Mouse (Mus musculus) CH12.LX (cell line): ENCODE results near the gene Map4k4. TPM values are rescaled to one million over a fixed set of nuclear protein-coding genes. Genes with fewer than 3 reads are reported as not detected.

Experiments used
- DNase-seq: peaks from one replicate; pipeline ENCODE4 v3.0.0-alpha.2; 2013; ENCODE audit errors: extremely low read depth
- H3K27ac ChIP-seq: 2 replicates; pipeline ENCODE4 v1.5.1; 2012; ENCODE audit warnings: low read depth, mild to moderate bottlenecking, control low read depth, moderate library complexity; ENCODE audit not compliant: insufficient read depth
- H3K27me3 ChIP-seq: replicated peaks from 2 replicates; pipeline ENCODE3; 2012; ENCODE audit warnings: inconsistent platforms
- H3K36me3 ChIP-seq, 2 experiments: replicated peaks in 1 of 2; 2 replicates each; pipeline versions ENCODE3 to v1.6.1; 2012; ENCODE audit warnings: inconsistent platforms in 1 of 2, low read length in 1 of 2, mild to moderate bottlenecking in 1 of 2, mixed read lengths in 1 of 2, moderate library complexity in 1 of 2; ENCODE audit not compliant: control insufficient read depth in 1 of 2, insufficient read depth in 1 of 2
- H3K4me1 ChIP-seq, 2 experiments: 2 replicates each; pipeline ENCODE4 v1.6.1; 2012; ENCODE audit warnings: inconsistent platforms in 1 of 2, moderate library complexity in 1 of 2; ENCODE audit not compliant: insufficient read depth in 2 of 2, control insufficient read depth in 1 of 2
- H3K4me2 ChIP-seq: 2 replicates; pipeline ENCODE4 v1.6.1; 2012; ENCODE audit warnings: low read depth, mild to moderate bottlenecking, control low read depth; ENCODE audit not compliant: poor library complexity, insufficient read depth, severe bottlenecking
- H3K4me3 ChIP-seq, 3 experiments: fragments of 150-350 bp in 1 of 3; sonication (generic) in 1 of 3; replicated peaks in 1 of 3; 2 replicates each; pipeline versions ENCODE3 to v1.5.1; 2011 to 2012; ENCODE audit warnings: low read depth in 2 of 3, low read length in 2 of 3, mild to moderate bottlenecking in 2 of 3, moderate library complexity in 2 of 3, control low read depth in 1 of 3, improper control_type of control experiment in 1 of 3, inconsistent platforms in 1 of 3, mixed read lengths in 1 of 3; ENCODE audit not compliant: poor library complexity in 1 of 3
- H3K79me2 ChIP-seq: replicated peaks from 2 replicates; pipeline ENCODE4 v1.6.1; 2012; ENCODE audit warnings: mild to moderate bottlenecking, moderate library complexity; ENCODE audit not compliant: control insufficient read depth, poor library complexity, insufficient read depth, severe bottlenecking; ENCODE audit errors: extremely low read depth
- H3K9ac ChIP-seq: 2 replicates; pipeline ENCODE4 v1.6.1; 2012; ENCODE audit warnings: low read depth, mild to moderate bottlenecking, control low read depth, moderate library complexity; ENCODE audit not compliant: insufficient read depth
- H3K9me3 ChIP-seq: replicated peaks from 2 replicates; pipeline ENCODE3; 2012; ENCODE audit warnings: low read length, inconsistent platforms, mixed read lengths
- BHLHE40 ChIP-seq: IDR thresholded peaks from 2 replicates; pipeline ENCODE4 v1.6.1; 2011; ENCODE audit warnings: mild to moderate bottlenecking, low read depth, low read length, improper control_type of control experiment
- CHD1 ChIP-seq: IDR thresholded peaks from 2 replicates; pipeline ENCODE4 v1.6.1; 2012; ENCODE audit warnings: low read depth, low read length, improper control_type of control experiment, inconsistent platforms
- CTCF ChIP-seq, 2 experiments: IDR thresholded peaks in 1 of 2; conservative IDR thresholded peaks in 1 of 2; 2 replicates each; pipeline ENCODE4 v1.5.1; 2011 to 2012; ENCODE audit warnings: low read depth in 2 of 2, low read length in 2 of 2, improper control_type of control experiment in 1 of 2, inconsistent platforms in 1 of 2, mild to moderate bottlenecking in 1 of 2, moderate library complexity in 1 of 2
- E2F4 ChIP-seq: IDR thresholded peaks from 2 replicates; pipeline ENCODE4 v1.6.1; 2011; ENCODE audit warnings: low read depth, low read length, improper control_type of control experiment; ENCODE audit not compliant: insufficient replicate concordance
- ELF1 ChIP-seq: IDR thresholded peaks from 2 replicates; pipeline ENCODE4 v1.6.1; 2014; ENCODE audit warnings: low read depth, mild to moderate bottlenecking, inconsistent platforms, low read length, improper control_type of control experiment
- ETS1 ChIP-seq: conservative IDR thresholded peaks from 2 replicates; pipeline ENCODE4 v1.6.1; 2012; ENCODE audit warnings: low read depth, mild to moderate bottlenecking, inconsistent platforms, low read length, improper control_type of control experiment, moderate library complexity
- IRF4 ChIP-seq: IDR thresholded peaks from 2 replicates; pipeline ENCODE4 v1.6.1; 2014; ENCODE audit warnings: low read depth, mild to moderate bottlenecking, inconsistent platforms, low read length, improper control_type of control experiment
- JUN ChIP-seq: IDR thresholded peaks from 2 replicates; pipeline ENCODE4 v1.6.1; 2011; ENCODE audit warnings: low read depth, mild to moderate bottlenecking, low read length, improper control_type of control experiment, moderate library complexity; ENCODE audit not compliant: insufficient read depth
- JUND ChIP-seq: conservative IDR thresholded peaks from 2 replicates; pipeline ENCODE4 v1.6.1; 2011; ENCODE audit warnings: low read depth, low read length, improper control_type of control experiment
- MAZ ChIP-seq: IDR thresholded peaks from 2 replicates; pipeline ENCODE4 v1.6.1; 2012; ENCODE audit warnings: low read depth, mild to moderate bottlenecking, inconsistent platforms, low read length, improper control_type of control experiment, moderate library complexity
- MEF2A ChIP-seq: IDR thresholded peaks from 2 replicates; pipeline ENCODE4 v1.6.1; 2014; ENCODE audit warnings: low read depth, mild to moderate bottlenecking, inconsistent platforms, low read length, improper control_type of control experiment, borderline replicate concordance
- MXI1 ChIP-seq: IDR thresholded peaks from 2 replicates; pipeline ENCODE4 v1.6.1; 2011; ENCODE audit warnings: mild to moderate bottlenecking, low read depth, low read length, improper control_type of control experiment
- NELFE ChIP-seq: IDR thresholded peaks from 2 replicates; pipeline ENCODE4 v1.6.1; 2011; ENCODE audit warnings: low read depth, low read length, improper control_type of control experiment
- POLR2A ChIP-seq: IDR thresholded peaks from 2 replicates; pipeline ENCODE4 v1.6.1; 2011; ENCODE audit warnings: low read depth, mild to moderate bottlenecking, improper control_type of control experiment, low read length
- RAD21 ChIP-seq: IDR thresholded peaks from 2 replicates; pipeline ENCODE4 v1.6.1; 2011; ENCODE audit warnings: low read depth, mild to moderate bottlenecking, low read length, improper control_type of control experiment, moderate library complexity
- SIN3A ChIP-seq: IDR thresholded peaks from 2 replicates; pipeline ENCODE4 v1.6.1; 2012; ENCODE audit warnings: low read length, improper control_type of control experiment, inconsistent platforms
- TCF12 ChIP-seq: IDR thresholded peaks from 2 replicates; pipeline ENCODE4 v1.6.1; 2014; ENCODE audit warnings: low read depth, mild to moderate bottlenecking, inconsistent platforms, low read length, improper control_type of control experiment
- UBTF ChIP-seq: IDR thresholded peaks from 2 replicates; pipeline ENCODE4 v1.6.1; 2012; ENCODE audit warnings: low read depth, mild to moderate bottlenecking, inconsistent platforms, low read length, improper control_type of control experiment, moderate library complexity
- USF2 ChIP-seq: conservative IDR thresholded peaks from 2 replicates; pipeline ENCODE4 v1.6.1; 2011; ENCODE audit warnings: low read depth, low read length, improper control_type of control experiment
- dilution Hi-C: fragments of 300-500 bp; cut with MboI; formaldehyde crosslinking; loops from 2 replicates; pipeline ENCODE4 v1.14.3; 2020; ENCODE audit warnings: low sequenced_read_pairs; ENCODE audit not compliant: extremely low pct_unique_long_range_greater_than_20kb, extremely low pct_ligation_motif_present
- in situ Hi-C: fragments of 300-500 bp; cut with MboI; formaldehyde crosslinking; loops from 3 replicates; pipeline ENCODE4 v1.14.3; 2019; ENCODE audit warnings: low sequenced_read_pairs, low pct_ligation_motif_present, low pct_unique_long_range_greater_than_20kb, mixed read lengths
- polyA plus RNA-seq: library from polyadenylated mRNA; unstranded; fragments of >175 nt; gene quantifications from 2 replicates; pipeline ENCODE4 v1.2.1, GENCODE M21; 2012; ENCODE audit warnings: low read depth; ENCODE audit not compliant: insufficient read length
- total RNA-seq, 2 experiments: library from RNA; depleted of rRNA; stranded (reverse); fragments of 300-350 nt in 1 of 2; fragments of >200 nt in 1 of 2; gene quantifications; 2 replicates each; pipeline ENCODE4 v1.2.3; 2012 to 2014

Map4k4 gene
- total and polyA plus RNA-seq, 3 experiments: 21.8 to 46.3 (median 41.0) TPM

- Histone ChIP-seq H3K27ac (no peak overlapping the region), H3K4me2 (no peak overlapping the region), H3K4me3 (no peak overlapping the region), H3K9me3 (no peaks in the 10 kb centered on the region), H3K79me2 (no peaks in the 10 kb centered on the region), H3K9ac (no peak overlapping the region), H3K4me1 (peaks cover 11 to 28% of the 10 kb centered on the region in 2 experiments), H3K36me3 (peaks cover 29 to 81% of the 10 kb centered on the region in 2 experiments), H3K27me3 (no peaks in the 10 kb centered on the region)
- in situ Hi-C loops: loop anchor here (25.0 kb wide), 2 partner anchors 216 to 516 kb away; partner anchors contain the start of gene Il1r1
- no peak for TF ChIP-seq JUN
- dilution Hi-C loops: no loop called here
- DNase-seq: no peak
These were observed 120.9 kb downstream of the Map4k4 start for GRCm38 (mm10) chr1:40021617-40022016.

GRCm38 (mm10) chr1:40022472-40023135, 121.9 kb downstream of the Map4k4 start:
- H3K27ac ChIP-seq: no peak overlapping the region
- TF ChIP-seq JUN: no peak
- TF ChIP-seq BHLHE40: peak; percentile 71
- TF ChIP-seq IRF4: peak; percentile 15; the same call in 1 of the 2 replicates
- TF ChIP-seq ETS1: peak; percentile 59
- no peak for TF ChIP-seq USF2
- no peak for TF ChIP-seq JUND
- TF ChIP-seq CHD1: no peak
- TF ChIP-seq POLR2A: no peak
- TF ChIP-seq MEF2A: no peak
- no peak for TF ChIP-seq NELFE
- no peaks in the 10 kb centered on the region for H3K27me3 ChIP-seq
- H3K4me2 ChIP-seq: no peak overlapping the region
- no peak overlapping the region for H3K9ac ChIP-seq
- no peak overlapping the region for H3K4me3 ChIP-seq
- no peaks in the 10 kb centered on the region for H3K79me2 ChIP-seq
- peak; percentile 62 for DNase-seq
- no peaks in the 10 kb centered on the region for H3K9me3 ChIP-seq
- peaks cover 23 to 78% of the 10 kb centered on the region in 2 experiments for H3K36me3 ChIP-seq
- peaks cover 18 to 38% of the 10 kb centered on the region in 2 experiments for H3K4me1 ChIP-seq
- in situ Hi-C loops: loop anchor here (25.0 kb wide), 2 partner anchors 215 to 515 kb away; partner anchors contain the start of gene Il1r1
- dilution Hi-C loops: no loop called here

- Histone ChIP-seq H3K9me3 (no peaks in the 10 kb centered on the region), H3K4me1 (peaks cover 18 to 43% of the 10 kb centered on the region in 2 experiments), H3K4me2 (no peak overlapping the region), H3K36me3 (peaks cover 23 to 74% of the 10 kb centered on the region in 2 experiments), H3K9ac (no peak overlapping the region), H3K4me3 (no peak overlapping the region), H3K79me2 (no peaks in the 10 kb centered on the region), H3K27me3 (no peaks in the 10 kb centered on the region), H3K27ac (no peak overlapping the region)
- DNase-seq: no peak
- in situ Hi-C loops (loop anchor here (25.0 kb wide), 2 partner anchors 214 to 514 kb away; partner anchors contain the start of gene Il1r1), dilution Hi-C loops (no loop called here)
- no peak for TF ChIP-seq BHLHE40
- no peak for TF ChIP-seq TCF12
- no peak for TF ChIP-seq SIN3A
- TF ChIP-seq CTCF (conservative IDR thresholded peaks at IDR 0.05 in 1 of 2, IDR thresholded peaks at IDR 0.05 in 1 of 2; ENCODE audit: low read depth in 2 of 2, low read length in 2 of 2): no peak
- no peak for TF ChIP-seq CHD1
- no peak for TF ChIP-seq RAD21
- TF ChIP-seq JUN: no peak
- TF ChIP-seq E2F4: no peak
- no peak for TF ChIP-seq UBTF
- TF ChIP-seq MEF2A: no peak
- TF ChIP-seq MXI1: no peak
- TF ChIP-seq MAZ: no peak
- no peak for TF ChIP-seq ELF1
- TF ChIP-seq ETS1: no peak
These were observed 122.5 kb downstream of the Map4k4 start for GRCm38 (mm10) chr1:40023206-40023605.
